Mouse (Mus musculus): ENCODE measurements at regions not wholly inside any gene's neighbourhood (a gene's known extent, or its start where the extent isn't known, plus 50 kb on each side); places are given as distances from the start of the nearest gene placed in this dataset.

- Histone ChIP-seq H3K9ac (replicated peaks; ENCODE audit: low read depth) (no peak overlapping the region), H3K27ac (ENCODE audit: low read length) (no peak overlapping the region), H3K4me3 (ENCODE audit: low read depth, low read length) (no peak overlapping the region), H3K4me1 (ENCODE audit: insufficient read depth, low read depth, low read length) (no peaks in the 10 kb centered on the region), H3K9me3 (ENCODE audit: low read length) (no peaks in the 10 kb centered on the region), H3K4me2 (replicated peaks; ENCODE audit: low read depth, low read length) (no peak overlapping the region), H3K36me3 (ENCODE audit: insufficient read depth, low read length) (no peaks in the 10 kb centered on the region), H3K27me3 (replicated peaks; ENCODE audit: insufficient read depth, low read length) (no peaks in the 10 kb centered on the region)
- ATAC-seq: no peak
- no peak for TF ChIP-seq CTCF (IDR thresholded peaks at IDR 0.05)
- 52% methylated on average over 4 of the region's 4 CpGs for WGBS
- peak; percentile 4 for DNase-seq (ENCODE audit: low spot score)
These were observed 1041.0 kb upstream of the Map3k7 start for GRCm38 (mm10) chr4:30922944-30923343.

DNA sequence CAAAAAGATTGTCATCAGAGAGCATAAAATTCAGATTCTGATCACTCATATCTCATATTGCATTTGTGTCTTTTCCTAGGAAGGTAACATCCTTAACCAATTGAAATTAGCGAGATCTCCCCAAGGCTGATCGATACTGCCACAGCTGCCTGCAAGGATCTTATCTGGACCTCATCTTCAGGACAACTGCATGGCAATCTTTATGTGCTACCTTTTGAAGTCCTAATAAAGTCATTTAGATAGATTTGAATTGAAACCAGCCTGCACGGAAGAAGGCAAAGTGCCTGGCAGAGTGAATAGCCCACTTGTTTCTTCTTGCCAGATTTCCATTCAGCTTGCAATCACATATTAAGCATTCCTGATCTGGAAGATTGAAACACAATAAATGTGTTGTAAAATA is 1031.5 kb upstream of the Map3k7 start:
- no peak overlapping the region for H3K9ac ChIP-seq (replicated peaks; ENCODE audit: low read depth)
- no peak overlapping the region for H3K4me2 ChIP-seq (replicated peaks; ENCODE audit: low read depth, low read length)
- H3K9me3 ChIP-seq (ENCODE audit: low read length): no peaks in the 10 kb centered on the region
- 72% methylated on average over 3 of the region's 3 CpGs for WGBS
- H3K27ac ChIP-seq (ENCODE audit: low read length): no peak overlapping the region
- TF ChIP-seq CTCF (IDR thresholded peaks at IDR 0.05) (no peak), EP300 (IDR thresholded peaks at IDR 0.05) (no peak)
- DNase-seq (ENCODE audit: low spot score) (no peak), ATAC-seq (no peak)
- no peaks in the 10 kb centered on the region for H3K36me3 ChIP-seq (ENCODE audit: insufficient read depth, low read length)
- no peaks in the 10 kb centered on the region for H3K27me3 ChIP-seq (replicated peaks; ENCODE audit: insufficient read depth, low read length)
- no peak overlapping the region for H3K4me3 ChIP-seq (ENCODE audit: low read depth, low read length)
- no peaks in the 10 kb centered on the region for H3K4me1 ChIP-seq (ENCODE audit: insufficient read depth, low read depth, low read length)

DNA sequence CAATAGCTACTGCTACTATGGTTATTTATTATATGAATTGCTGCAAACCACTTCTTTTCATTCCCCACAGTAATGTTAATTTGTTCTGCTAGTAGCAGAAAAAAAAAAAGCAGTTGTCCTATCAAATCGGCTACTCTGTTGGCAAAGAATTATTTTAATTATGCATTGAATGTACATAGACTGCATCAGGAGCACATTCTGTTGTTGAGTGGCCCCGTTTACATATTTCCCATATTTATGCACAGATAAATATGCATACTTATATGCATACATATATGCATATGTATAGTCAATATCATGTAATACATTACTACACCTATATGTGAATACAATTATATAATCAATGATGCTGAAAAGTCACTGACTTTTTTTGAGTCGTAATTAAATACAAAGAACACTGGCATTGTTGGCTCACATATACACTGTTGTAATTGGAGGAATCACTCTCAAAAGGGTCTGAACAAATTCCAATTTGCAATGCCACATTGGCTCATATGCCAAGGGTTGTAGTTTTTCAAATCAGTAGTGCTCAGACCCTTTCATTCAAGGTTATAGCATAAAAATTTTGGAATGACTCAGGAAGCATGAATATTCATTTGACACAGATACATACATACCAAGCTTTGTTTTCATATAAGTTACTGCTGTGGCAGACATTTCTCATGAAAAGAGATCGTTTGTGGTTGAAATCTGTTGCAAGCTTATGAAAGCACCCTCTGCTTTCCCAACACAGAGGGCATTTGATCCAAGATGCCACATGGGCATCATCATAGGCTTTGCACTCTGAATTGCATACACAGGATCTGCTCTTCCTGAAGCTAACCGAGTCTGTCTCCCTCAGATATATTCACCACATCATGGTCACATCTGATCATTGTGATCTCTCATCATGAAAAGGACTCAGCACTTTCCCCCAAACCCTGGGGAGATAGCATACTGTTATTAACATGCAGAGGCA is 1030.6 kb upstream of the Map3k7 start:
- no peak overlapping the region for H3K4me2 ChIP-seq (replicated peaks; ENCODE audit: low read depth, low read length)
- DNase-seq (ENCODE audit: low spot score) (no peak), ATAC-seq (no peak)
- no peaks in the 10 kb centered on the region for H3K27me3 ChIP-seq (replicated peaks; ENCODE audit: insufficient read depth, low read length)
- H3K4me3 ChIP-seq (ENCODE audit: low read depth, low read length): no peak overlapping the region
- H3K27ac ChIP-seq (ENCODE audit: low read length): no peak overlapping the region
- no peak overlapping the region for H3K9ac ChIP-seq (replicated peaks; ENCODE audit: low read depth)
- H3K36me3 ChIP-seq (ENCODE audit: insufficient read depth, low read length): no peaks in the 10 kb centered on the region
- WGBS: 78% methylated on average over 5 of the region's 5 CpGs
- no peak for TF ChIP-seq EP300 (IDR thresholded peaks at IDR 0.05)
- no peaks in the 10 kb centered on the region for H3K4me1 ChIP-seq (ENCODE audit: insufficient read depth, low read depth, low read length)
- H3K9me3 ChIP-seq (ENCODE audit: low read length): no peaks in the 10 kb centered on the region

GRCm38 (mm10) chr4:30983611-30984010 is 980.3 kb upstream of the Map3k7 start:
- no peak overlapping the region for H3K9ac ChIP-seq (replicated peaks; ENCODE audit: low read depth)
- H3K9me3 ChIP-seq (ENCODE audit: low read length): no peaks in the 10 kb centered on the region
- H3K4me3 ChIP-seq (ENCODE audit: low read depth, low read length): no peak overlapping the region
- no peaks in the 10 kb centered on the region for H3K27me3 ChIP-seq (replicated peaks; ENCODE audit: insufficient read depth, low read length)
- no peak overlapping the region for H3K27ac ChIP-seq (ENCODE audit: low read length)
- TF ChIP-seq CTCF (IDR thresholded peaks at IDR 0.05) (no peak), EP300 (IDR thresholded peaks at IDR 0.05) (no peak)
- WGBS: 87% methylated on average over 4 of the region's 4 CpGs
- H3K4me1 ChIP-seq (ENCODE audit: insufficient read depth, low read depth, low read length): no peaks in the 10 kb centered on the region
- ATAC-seq: no peak
- H3K36me3 ChIP-seq (ENCODE audit: insufficient read depth, low read length): no peaks in the 10 kb centered on the region
- DNase-seq (ENCODE audit: low spot score): no peak
- H3K4me2 ChIP-seq (replicated peaks; ENCODE audit: low read depth, low read length): no peak overlapping the region

- Histone ChIP-seq H3K9ac (replicated peaks; ENCODE audit: low read depth) (no peak overlapping the region), H3K4me2 (replicated peaks; ENCODE audit: low read depth, low read length) (no peak overlapping the region), H3K27me3 (replicated peaks; ENCODE audit: insufficient read depth, low read length) (no peaks in the 10 kb centered on the region), H3K4me3 (ENCODE audit: low read depth, low read length) (no peak overlapping the region), H3K27ac (ENCODE audit: low read length) (no peak overlapping the region), H3K4me1 (ENCODE audit: insufficient read depth, low read depth, low read length) (no peaks in the 10 kb centered on the region), H3K36me3 (ENCODE audit: insufficient read depth, low read length) (no peaks in the 10 kb centered on the region), H3K9me3 (ENCODE audit: low read length) (no peaks in the 10 kb centered on the region)
- ATAC-seq (no peak), DNase-seq (ENCODE audit: low spot score) (no peak)
- no peak for TF ChIP-seq CTCF (IDR thresholded peaks at IDR 0.05)
- TF ChIP-seq EP300 (IDR thresholded peaks at IDR 0.05): no peak
These were observed 951.9 kb upstream of the Map3k7 start for GRCm38 (mm10) chr4:31012006-31012405.

GRCm38 (mm10) chr4:31052077-31052677 is 911.7 kb upstream of the Map3k7 start:
- ATAC-seq (no peak), DNase-seq (ENCODE audit: low spot score) (no peak)
- 68% methylated on average over 6 of the region's 6 CpGs for WGBS
- Histone ChIP-seq H3K27ac (ENCODE audit: low read length) (no peak overlapping the region), H3K4me1 (ENCODE audit: insufficient read depth, low read depth, low read length) (no peaks in the 10 kb centered on the region), H3K9ac (replicated peaks; ENCODE audit: low read depth) (no peak overlapping the region), H3K4me2 (replicated peaks; ENCODE audit: low read depth, low read length) (no peak overlapping the region), H3K4me3 (ENCODE audit: low read depth, low read length) (no peak overlapping the region), H3K27me3 (replicated peaks; ENCODE audit: insufficient read depth, low read length) (no peaks in the 10 kb centered on the region), H3K9me3 (ENCODE audit: low read length) (no peaks in the 10 kb centered on the region), H3K36me3 (ENCODE audit: insufficient read depth, low read length) (no peaks in the 10 kb centered on the region)
- TF ChIP-seq CTCF (IDR thresholded peaks at IDR 0.05) (no peak), EP300 (IDR thresholded peaks at IDR 0.05) (no peak)

Data from lung, postnatal 0 days (tissue).